Mouse (Mus musculus) neural tube, embryonic 14.5 days (tissue): ENCODE measurements at regions not wholly inside any gene's neighbourhood (a gene's known extent, or its start where the extent isn't known, plus 50 kb on each side); places are given as distances from the start of the nearest gene placed in this dataset.

Source experiments
- ATAC-seq: fragments of 200-750 bp; cut with Nextera tagmentation; 2 replicates; pipeline ENCODE4 v1.8.0; 2017; ENCODE audit warnings: low read depth, mild to moderate bottlenecking, moderate TSS enrichment, moderate library complexity
- H3K27ac ChIP-seq: fragments of 300-500 bp; sonication (generic); 2 replicates; pipeline ENCODE4 v1.5.1; 2014; ENCODE audit warnings: low read depth, mild to moderate bottlenecking, control low read depth, low read length, moderate library complexity, mixed read lengths
- H3K27me3 ChIP-seq: fragments of 300-500 bp; sonication (generic); 2 replicates; pipeline ENCODE4 v1.6.1; 2014; ENCODE audit warnings: low read length; ENCODE audit not compliant: control insufficient read depth, insufficient read depth
- H3K36me3 ChIP-seq: fragments of 300-500 bp; sonication (generic); 2 replicates; pipeline ENCODE4 v1.6.1; 2014; ENCODE audit warnings: low read length, mixed read lengths; ENCODE audit not compliant: control insufficient read depth, insufficient read depth
- H3K4me1 ChIP-seq: fragments of 300-500 bp; sonication (generic); 2 replicates; pipeline ENCODE4 v1.6.1; 2014; ENCODE audit warnings: low read length; ENCODE audit not compliant: control insufficient read depth, insufficient read depth
- H3K4me2 ChIP-seq: fragments of 300-500 bp; sonication (generic); 2 replicates; pipeline ENCODE4 v1.6.1; 2014; ENCODE audit warnings: mild to moderate bottlenecking, low read depth, low read length, control low read depth
- H3K4me3 ChIP-seq: fragments of 300-500 bp; sonication (generic); 2 replicates; pipeline ENCODE4 v1.5.1; 2014; ENCODE audit warnings: low read depth, low read length, control low read depth, mixed read lengths
- H3K9ac ChIP-seq: fragments of 300-500 bp; sonication (generic); replicated peaks from 2 replicates; pipeline ENCODE4 v1.6.1; 2014; ENCODE audit warnings: low read depth, mild to moderate bottlenecking, control low read depth, low read length, mixed read lengths
- H3K9me3 ChIP-seq: fragments of 300-500 bp; sonication (generic); 2 replicates; pipeline ENCODE4 v1.6.1; 2016; ENCODE audit warnings: low read length; ENCODE audit not compliant: control insufficient read depth
- WGBS: fragments of 180-500 bp; shearing (Covaris S2); extraction: QIAGEN DNeasy Blood & Tissue Kit; methylation state at CpG from one replicate; pipeline ENCODE4 v1.1.7; 2014; 5-methylcytosine and 5-hydroxymethylcytosine counted together

DNA sequence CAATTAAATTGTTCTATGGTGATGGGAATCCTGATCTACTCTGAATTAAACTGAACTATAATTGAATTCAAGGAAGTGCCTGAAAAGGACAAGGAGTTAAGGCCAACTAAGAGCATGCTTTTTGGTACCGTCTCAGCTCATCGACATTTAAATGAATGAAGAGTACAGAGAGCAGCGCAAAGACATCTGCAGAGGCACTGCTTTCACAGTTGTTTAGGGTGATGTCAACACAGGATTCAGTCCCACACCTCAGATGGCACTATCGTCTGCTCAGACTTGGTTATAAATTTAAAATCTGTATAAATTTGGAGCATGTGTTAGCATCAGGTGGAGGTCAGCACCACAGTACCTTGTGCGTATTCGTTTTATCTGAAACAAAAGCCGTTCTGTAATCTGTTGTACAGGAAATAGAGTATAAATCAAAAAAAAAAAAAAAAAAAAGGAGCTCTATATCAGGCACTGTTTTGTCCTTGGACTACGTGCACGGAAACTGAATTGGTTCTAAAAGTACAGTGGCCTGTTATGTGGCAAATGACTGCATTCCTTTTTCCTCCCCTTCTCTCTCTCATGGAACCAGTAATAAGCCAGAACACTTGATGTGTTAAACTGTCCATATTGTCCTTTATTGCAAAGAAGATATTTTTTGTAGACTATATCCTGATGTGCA, 187.8 kb downstream of the Wdr20rt start:
- Histone ChIP-seq H3K4me3 (no peak overlapping the region), H3K9me3 (no peaks in the 10 kb centered on the region), H3K27ac (no peak overlapping the region), H3K36me3 (no peaks in the 10 kb centered on the region), H3K4me1 (no peaks in the 10 kb centered on the region), H3K9ac (no peak overlapping the region), H3K4me2 (no peak overlapping the region), H3K27me3 (no peaks in the 10 kb centered on the region)
- ATAC-seq = peak; percentile 60; the same call in 1 of the 2 replicates
- 57% methylated on average over 9 of the region's 9 CpGs for WGBS

- no peak overlapping the region for H3K27ac ChIP-seq
- 41% methylated on average over 4 of the region's 4 CpGs for WGBS
These were observed 189.1 kb downstream of the Wdr20rt start for GRCm38 (mm10) chr12:65414393-65414792.

GRCm38 (mm10) chr12:65416909-65417308, 191.6 kb downstream of the Wdr20rt start:
- no peaks in the 10 kb centered on the region for H3K36me3 ChIP-seq
- WGBS = 79% methylated on average over 5 of the region's 5 CpGs
- no peak overlapping the region for H3K27ac ChIP-seq
- no peak for ATAC-seq
- no peaks in the 10 kb centered on the region for H3K9me3 ChIP-seq
- H3K27me3 ChIP-seq = no peaks in the 10 kb centered on the region
- no peak overlapping the region for H3K4me2 ChIP-seq
- H3K9ac ChIP-seq = no peak overlapping the region
- H3K4me3 ChIP-seq = no peak overlapping the region
- no peaks in the 10 kb centered on the region for H3K4me1 ChIP-seq

More at GRCm38 (mm10) chr12:65414393-65414792, 189.1 kb downstream of the Wdr20rt start:
- no peak overlapping the region for H3K9ac ChIP-seq
- no peak overlapping the region for H3K4me3 ChIP-seq
- ATAC-seq = peak; percentile 74; the same call in 1 of the 2 replicates
- no peak overlapping the region for H3K4me2 ChIP-seq
- no peaks in the 10 kb centered on the region for H3K36me3 ChIP-seq
- H3K4me1 ChIP-seq = no peaks in the 10 kb centered on the region
- no peaks in the 10 kb centered on the region for H3K27me3 ChIP-seq
- no peaks in the 10 kb centered on the region for H3K9me3 ChIP-seq

DNA sequence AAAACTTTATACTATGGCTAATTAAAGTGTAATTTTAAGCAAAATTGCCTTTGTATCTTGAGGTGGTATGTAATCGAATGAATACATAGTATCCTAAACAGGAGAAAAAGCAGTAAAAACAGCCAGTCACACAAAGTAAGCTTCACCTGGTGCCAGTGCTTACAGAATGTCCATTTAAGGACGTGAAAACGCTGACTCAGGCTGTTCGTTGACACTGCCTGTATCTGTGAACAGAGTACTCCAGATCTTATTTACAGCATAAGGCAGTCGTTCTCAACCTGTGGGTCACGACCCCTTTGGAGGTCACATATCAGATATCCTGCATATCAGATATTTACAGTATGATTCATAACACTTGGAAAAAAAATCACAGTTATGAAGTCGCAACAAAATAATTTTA, 194.8 kb downstream of the Wdr20rt start:
- H3K9me3 ChIP-seq = no peaks in the 10 kb centered on the region
- no peak for ATAC-seq
- H3K4me1 ChIP-seq = no peaks in the 10 kb centered on the region
- 87% methylated on average over 7 of the region's 7 CpGs for WGBS
- no peaks in the 10 kb centered on the region for H3K27me3 ChIP-seq
- H3K4me2 ChIP-seq = no peak overlapping the region
- H3K9ac ChIP-seq = no peak overlapping the region
- no peak overlapping the region for H3K4me3 ChIP-seq
- no peaks in the 10 kb centered on the region for H3K36me3 ChIP-seq
- no peak overlapping the region for H3K27ac ChIP-seq

DNA sequence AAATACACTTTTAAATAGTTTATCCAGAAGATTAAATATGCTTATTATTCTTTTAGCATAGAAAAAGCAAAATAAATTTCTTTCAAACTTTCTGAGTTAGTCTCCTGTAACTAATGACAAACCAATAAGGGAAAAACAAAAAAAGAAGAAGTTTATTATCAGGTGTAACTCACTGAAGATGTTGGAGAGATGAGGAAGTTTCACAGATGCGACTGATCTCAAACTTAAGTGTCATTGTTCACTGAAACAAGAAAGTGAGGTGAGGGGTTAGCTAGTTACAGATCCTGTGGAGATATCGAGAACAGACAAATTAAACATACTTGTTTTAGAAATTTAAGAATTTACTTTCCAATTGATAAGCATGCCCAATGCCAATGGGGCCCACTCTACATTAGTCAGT, 199.2 kb downstream of the Wdr20rt start:
- Histone ChIP-seq H3K9me3 (no peaks in the 10 kb centered on the region), H3K27me3 (no peaks in the 10 kb centered on the region), H3K9ac (no peak overlapping the region), H3K4me3 (no peak overlapping the region), H3K36me3 (no peaks in the 10 kb centered on the region), H3K4me1 (no peaks in the 10 kb centered on the region), H3K27ac (no peak overlapping the region), H3K4me2 (no peak overlapping the region)
- WGBS = 96% methylated on average over 2 of the region's 2 CpGs
- ATAC-seq = no peak

DNA sequence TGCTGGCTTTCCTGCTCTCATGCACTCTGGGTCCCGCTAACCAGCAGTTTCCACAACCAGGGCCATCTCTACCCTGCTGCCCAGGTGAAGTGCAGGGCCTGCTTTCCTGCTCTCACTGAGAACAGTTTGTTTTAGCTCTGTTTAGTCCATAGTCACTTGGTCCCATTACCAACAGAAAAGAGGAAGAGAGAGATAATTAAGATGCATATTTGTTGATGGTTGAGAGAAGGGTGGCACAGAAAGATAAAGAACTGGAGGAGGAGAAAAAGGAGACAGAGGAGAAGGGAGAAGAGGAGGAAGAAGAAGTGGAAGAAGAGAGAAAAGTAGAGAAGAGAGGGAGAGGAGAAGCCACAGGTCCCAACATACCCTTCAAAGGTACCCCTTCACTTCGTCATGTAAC, 200.1 kb downstream of the Wdr20rt start:
- Histone ChIP-seq H3K4me1 (no peaks in the 10 kb centered on the region), H3K36me3 (no peaks in the 10 kb centered on the region), H3K9me3 (no peaks in the 10 kb centered on the region), H3K27me3 (no peaks in the 10 kb centered on the region), H3K4me3 (no peak overlapping the region), H3K27ac (no peak overlapping the region), H3K9ac (no peak overlapping the region), H3K4me2 (no peak overlapping the region)
- 98% methylated on average over 2 of the region's 2 CpGs for WGBS
- no peak for ATAC-seq

DNA sequence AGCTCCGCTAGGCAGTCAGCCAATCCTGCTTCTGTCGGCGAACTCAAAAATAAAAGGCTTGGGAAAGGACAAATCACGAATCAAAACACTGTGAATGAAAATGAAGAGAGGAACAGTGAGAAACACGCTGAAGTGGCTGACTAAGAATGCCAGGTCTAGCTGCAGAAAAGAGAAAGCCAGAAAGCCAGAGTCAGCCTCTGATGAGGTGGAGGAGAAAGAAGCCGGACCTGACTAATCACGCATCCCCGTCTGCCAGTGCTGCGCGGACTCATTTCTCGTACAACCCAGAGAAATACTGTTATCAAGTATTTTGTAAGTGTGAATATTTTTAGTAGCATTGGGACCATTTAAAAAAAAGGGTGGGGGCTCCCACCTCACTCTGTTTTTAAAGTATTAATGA, 201.6 kb downstream of the Wdr20rt start:
- ATAC-seq = no peak
- H3K4me3 ChIP-seq = no peak overlapping the region
- WGBS = 87% methylated on average over 11 of the region's 11 CpGs
- H3K9me3 ChIP-seq = no peaks in the 10 kb centered on the region
- no peaks in the 10 kb centered on the region for H3K4me1 ChIP-seq
- H3K36me3 ChIP-seq = no peaks in the 10 kb centered on the region
- H3K27me3 ChIP-seq = no peaks in the 10 kb centered on the region
- no peak overlapping the region for H3K9ac ChIP-seq
- no peak overlapping the region for H3K4me2 ChIP-seq
- no peak overlapping the region for H3K27ac ChIP-seq

DNA sequence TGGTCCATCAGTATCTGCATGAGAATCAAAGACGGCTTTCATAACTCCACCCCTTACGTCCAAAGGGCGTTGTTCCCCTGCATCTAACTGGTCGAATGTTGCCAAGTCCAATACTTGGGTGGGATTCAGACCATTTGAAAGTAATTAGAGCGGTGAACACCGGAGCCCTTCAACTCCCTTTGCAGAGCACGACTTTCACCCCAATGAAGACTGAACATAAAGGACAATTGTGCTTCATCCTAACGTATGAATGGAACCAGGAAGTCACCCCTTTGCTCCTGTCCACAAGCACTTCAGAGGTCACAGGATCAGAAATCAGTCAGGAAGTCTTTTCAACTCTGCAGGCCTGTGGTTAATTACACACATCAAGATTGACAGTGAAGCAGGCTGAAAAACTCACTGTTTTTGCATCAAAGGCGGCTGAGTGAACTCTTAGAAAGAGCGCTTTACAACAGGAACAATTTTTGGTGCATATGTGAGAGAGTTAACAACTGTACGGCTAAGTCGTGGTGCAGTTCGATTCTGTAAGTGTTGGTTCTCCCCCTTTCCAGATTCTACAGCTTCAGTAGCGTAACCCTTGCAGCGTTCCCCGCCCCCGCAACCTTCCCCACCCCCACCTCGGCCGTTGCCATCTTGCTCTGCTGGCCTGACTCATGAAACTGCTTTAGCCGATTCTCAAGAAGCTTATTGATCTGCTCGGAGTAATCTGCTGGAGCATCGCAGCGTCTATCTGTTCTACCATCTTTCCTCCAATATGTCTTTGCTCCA, 203.1 kb downstream of the Wdr20rt start:
- no peak overlapping the region for H3K27ac ChIP-seq
- no peaks in the 10 kb centered on the region for H3K36me3 ChIP-seq
- H3K9me3 ChIP-seq = no peaks in the 10 kb centered on the region
- H3K4me2 ChIP-seq = peak overlapping the region; percentile 25; the same call in 1 of the 2 replicates
- ATAC-seq = peak; percentile 46; the same call in 1 of the 2 replicates
- no peak overlapping the region for H3K4me3 ChIP-seq
- H3K4me1 ChIP-seq = no peaks in the 10 kb centered on the region
- 48% methylated on average over 23 of the region's 23 CpGs for WGBS
- H3K9ac ChIP-seq = no peak overlapping the region
- no peaks in the 10 kb centered on the region for H3K27me3 ChIP-seq

- H3K9me3 ChIP-seq = no peaks in the 10 kb centered on the region
- H3K36me3 ChIP-seq = no peaks in the 10 kb centered on the region
- no peak overlapping the region for H3K4me2 ChIP-seq
- WGBS = 87% methylated on average over 4 of the region's 4 CpGs
- no peak overlapping the region for H3K27ac ChIP-seq
- no peak overlapping the region for H3K9ac ChIP-seq
- H3K27me3 ChIP-seq = no peaks in the 10 kb centered on the region
- no peak overlapping the region for H3K4me3 ChIP-seq
- H3K4me1 ChIP-seq = no peaks in the 10 kb centered on the region
- ATAC-seq = no peak
These were observed 225.5 kb downstream of the Wdr20rt start for GRCm38 (mm10) chr12:65450845-65451244.
